Mouse (Mus musculus) MEL (cell line): ENCODE results near the gene Fosl2.

Experiments used
- MAX ChIP-seq: IDR thresholded peaks from 2 replicates; pipeline ENCODE4 v1.6.1; 2011; ENCODE audit warnings: low read length, improper control_type of control experiment
- POLR2A ChIP-seq, 2 experiments: IDR thresholded peaks; 2 replicates each; pipeline ENCODE4 v1.6.1; 2011 to 2012; ENCODE audit warnings: low read length in 2 of 2, mild to moderate bottlenecking in 2 of 2, control low read depth in 1 of 2, improper control_type of control experiment in 1 of 2, low read depth in 1 of 2, moderate library complexity in 1 of 2; ENCODE audit not compliant: control insufficient read depth in 1 of 2, insufficient read depth in 1 of 2, poor library complexity in 1 of 2

- TF ChIP-seq POLR2A (IDR thresholded peaks at IDR 0.05; ENCODE audit: control insufficient read depth in 1 of 2, insufficient read depth in 1 of 2, low read depth in 1 of 2, low read length in 2 of 2, poor library complexity in 1 of 2), result no peak
- no peak for TF ChIP-seq MAX
These were observed 6.3 kb downstream of the Fosl2 start for GRCm38 (mm10) chr5:32141899-32142298.
